In genomic region chr19:23919384-23920219, GRCm38 (mm10) we compare ENCODE assay signal across 13 mouse cellular contexts.
A peak's percentile ranks its signal among the peaks of the same experiment; 100 is the strongest.
DNase-seq lines count a peak whose midpoint lies in the region; ATAC-seq lines count a peak whose summit lies in the region.
"Had no signal": no experiment of that assay in that cellular context is flagged by ENCODE, and none has a peak within 500 bp of the region (broad histone marks: within the 10 kb centered on the region; RNA-seq: fewer than 3 reads in every experiment).

No protein-coding gene starts in this region.

- H3K9ac ChIP-seq in forebrain, embryonic 15.5 days (replicated peaks): no peak overlapping the region
- no peak overlapping the region for H3K9ac ChIP-seq in neural tube, embryonic 12.5 days
- H3K9ac ChIP-seq: heart, embryonic 15.5 days had no signal

- peaks cover 7% of the 10 kb centered on the region; the same call in 1 of the 2 replicates for H3K36me3 ChIP-seq in forebrain, embryonic 15.5 days
- H3K36me3 ChIP-seq in neural tube, embryonic 12.5 days: no peaks in the 10 kb centered on the region; the same call in 1 of the 2 replicates
- H3K36me3 ChIP-seq: heart, embryonic 15.5 days had no signal

- no peaks in the 10 kb centered on the region for H3K9me3 ChIP-seq in forebrain, embryonic 15.5 days
- no peaks in the 10 kb centered on the region for H3K9me3 ChIP-seq in neural tube, embryonic 12.5 days
- H3K9me3 ChIP-seq: heart, embryonic 15.5 days had no signal

- no peak overlapping the region for H3K4me3 ChIP-seq in forebrain, embryonic 15.5 days
- H3K4me3 ChIP-seq in neural tube, embryonic 12.5 days: no peak overlapping the region
- H3K4me3 ChIP-seq: heart, embryonic 15.5 days had no signal

- no peak overlapping the region for H3K4me2 ChIP-seq in forebrain, embryonic 15.5 days (replicated peaks)
- no peak overlapping the region for H3K4me2 ChIP-seq in neural tube, embryonic 12.5 days (replicated peaks)
- H3K4me2 ChIP-seq: heart, embryonic 15.5 days; liver, embryonic 11.5 days had no signal

- 22% methylated on average over 5 of the region's 5 CpGs for WGBS in forebrain, embryonic 15.5 days
- 22% methylated on average over 5 of the region's 5 CpGs for WGBS in neural tube, embryonic 12.5 days

- DNase-seq in embryo, embryonic 11 days: peak; percentile 37
- DNase-seq in mesoderm, embryonic 11.5 days (ENCODE audit: low read depth, low spot score): peak; percentile 46
- no peak for DNase-seq in frontal cortex, postnatal 25 days (ENCODE audit: low spot score in 2 of 2)
- DNase-seq in ovary, adult 18-20 months (ENCODE audit: low spot score): no peak
- DNase-seq in kidney, postnatal 14 days: no peak
- DNase-seq in frontal cortex, postnatal 10 days (ENCODE audit: low spot score in 2 of 2): no peak
- DNase-seq: adrenal gland, adult 8-10 months; gastrocnemius, postnatal 14 days had no signal

- peak; percentile 64 for ATAC-seq in forebrain, embryonic 15.5 days (replicated peaks)
- peak; percentile 85 for ATAC-seq in neural tube, embryonic 12.5 days (ENCODE audit: low FRiP score, low read depth)
- ATAC-seq: intestine, postnatal 0 days had no signal

- H3K27me3 ChIP-seq in forebrain, embryonic 15.5 days: no peaks in the 10 kb centered on the region
- no peaks in the 10 kb centered on the region for H3K27me3 ChIP-seq in neural tube, embryonic 12.5 days (replicated peaks)
- H3K27me3 ChIP-seq: heart, embryonic 15.5 days had no signal

- H3K27ac ChIP-seq in forebrain, embryonic 15.5 days (replicated peaks): peak overlapping the region; percentile 55
- no peak overlapping the region; the same call in 1 of the 2 replicates for H3K27ac ChIP-seq in neural tube, embryonic 12.5 days
- H3K27ac ChIP-seq: heart, embryonic 15.5 days had no signal

- peaks cover 15% of the 10 kb centered on the region for H3K4me1 ChIP-seq in forebrain, embryonic 15.5 days
- H3K4me1 ChIP-seq in neural tube, embryonic 12.5 days: peaks cover 20% of the 10 kb centered on the region; the same call in 1 of the 2 replicates
- H3K4me1 ChIP-seq: heart, embryonic 15.5 days had no signal

Comparison
In these comparisons a context has a peak if more than half of its experiments do, and no peak if none do; other contexts are left out.
1. DNase-seq: peak in embryo, embryonic 11 days (single experiment) and mesoderm, embryonic 11.5 days (single experiment); none in frontal cortex, postnatal 25 days (0 of 2), ovary, adult 18-20 months (single experiment), kidney, postnatal 14 days (single experiment) and frontal cortex, postnatal 10 days (0 of 2).